Mouse (Mus musculus): ENCODE data around the gene Pax3. TPM values are rescaled to one million over a fixed set of nuclear protein-coding genes. Genes with fewer than 3 reads are reported as not detected.

Pax3 gene
- polyA plus RNA-seq, 1 experiment from 2014 or later = not detected

- H3K4me2 ChIP-seq = no peak overlapping the region
- no peak for ATAC-seq (replicated peaks; ENCODE audit: low FRiP score)
- H3K27ac ChIP-seq = no peak overlapping the region
- H3K4me1 ChIP-seq = no peaks in the 10 kb centered on the region
- no peaks in the 10 kb centered on the region for H3K36me3 ChIP-seq
- no peaks in the 10 kb centered on the region for H3K9me3 ChIP-seq (replicated peaks)
- H3K4me3 ChIP-seq (replicated peaks) = no peak overlapping the region
- 80% methylated on average over 3 of the region's 3 CpGs for WGBS
- H3K27me3 ChIP-seq = peaks cover 80% of the 10 kb centered on the region
- H3K9ac ChIP-seq = no peak overlapping the region
Observed at GRCm38 (mm10) chr1:78116046-78116445, 80.9 kb downstream of the Pax3 start.

GRCm38 (mm10) chr1:78110311-78110710, 86.6 kb downstream of the Pax3 start:
- Histone ChIP-seq H3K27ac (no peak overlapping the region), H3K4me1 (no peaks in the 10 kb centered on the region), H3K9ac (no peak overlapping the region), H3K4me3 (replicated peaks) (no peak overlapping the region), H3K4me2 (no peak overlapping the region), H3K9me3 (replicated peaks) (no peaks in the 10 kb centered on the region), H3K36me3 (no peaks in the 10 kb centered on the region), H3K27me3 (peaks cover 62% of the 10 kb centered on the region)
- no peak for ATAC-seq (replicated peaks; ENCODE audit: low FRiP score)
- 11% methylated on average over 6 of the region's 6 CpGs for WGBS

DNA sequence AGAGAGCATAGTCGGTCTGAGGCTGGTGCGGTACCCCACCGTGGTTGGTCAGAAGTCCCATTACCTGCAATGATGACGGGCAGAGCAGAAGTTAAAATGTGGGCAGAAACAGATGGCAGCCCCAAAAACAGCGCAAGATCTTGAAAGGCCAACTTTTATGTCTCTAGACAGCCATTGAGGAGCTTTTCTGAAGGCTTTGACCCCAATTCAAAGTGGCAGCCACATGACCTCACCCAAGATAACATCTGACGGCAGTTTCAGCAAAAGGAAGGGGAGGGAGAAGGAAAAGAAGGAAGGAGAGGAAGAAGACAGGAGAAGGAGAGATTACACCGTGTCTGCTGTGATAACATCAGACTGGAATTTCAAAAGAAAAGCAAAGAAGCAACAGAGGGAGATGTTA, 93.4 kb downstream of the Pax3 start:
- no peak overlapping the region for H3K4me3 ChIP-seq (replicated peaks)
- no peaks in the 10 kb centered on the region for H3K36me3 ChIP-seq
- no peak for ATAC-seq (replicated peaks; ENCODE audit: low FRiP score)
- H3K9me3 ChIP-seq (replicated peaks) = no peaks in the 10 kb centered on the region
- H3K4me1 ChIP-seq = no peaks in the 10 kb centered on the region
- peaks cover 35% of the 10 kb centered on the region for H3K27me3 ChIP-seq
- no peak overlapping the region for H3K9ac ChIP-seq
- 44% methylated on average over 7 of the region's 7 CpGs for WGBS
- no peak overlapping the region for H3K27ac ChIP-seq
- no peak overlapping the region for H3K4me2 ChIP-seq

GRCm38 (mm10) chr1:78093619-78094018, 103.3 kb downstream of the Pax3 start:
- no peaks in the 10 kb centered on the region for H3K9me3 ChIP-seq (replicated peaks)
- ATAC-seq (replicated peaks; ENCODE audit: low FRiP score) = no peak

DNA sequence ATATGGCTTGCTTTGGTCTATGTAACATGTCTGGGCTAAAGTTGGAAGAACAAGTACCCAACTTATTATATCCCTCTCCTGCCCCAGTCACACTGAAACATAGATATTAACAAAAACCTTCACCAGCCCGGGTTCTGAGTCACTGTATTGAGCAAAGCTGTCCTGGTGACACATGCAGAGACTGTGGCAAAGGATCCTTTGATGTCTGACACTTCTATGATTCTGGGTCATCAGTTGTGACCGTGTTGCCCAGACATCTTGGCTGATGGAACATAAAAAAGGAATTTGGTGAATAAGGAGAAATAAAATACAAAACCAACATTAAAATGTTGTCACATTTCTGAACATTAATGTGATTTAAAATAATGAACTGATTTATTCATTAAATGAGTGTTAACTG, 108.3 kb downstream of the Pax3 start:
- Histone ChIP-seq H3K9ac (no peak overlapping the region), H3K36me3 (no peaks in the 10 kb centered on the region), H3K4me3 (replicated peaks) (no peak overlapping the region), H3K27me3 (0 out of 2 replicates have a peak, but pooled peaks cover 2% of the 10 kb centered on the region), H3K4me2 (no peak overlapping the region), H3K27ac (no peak overlapping the region), H3K4me1 (no peaks in the 10 kb centered on the region), H3K9me3 (replicated peaks) (no peaks in the 10 kb centered on the region)
- 59% methylated on average over 2 of the region's 2 CpGs for WGBS
- no peak for ATAC-seq (replicated peaks; ENCODE audit: low FRiP score)

More at GRCm38 (mm10) chr1:78093619-78094018, 103.3 kb downstream of the Pax3 start:
- Histone ChIP-seq H3K9ac (no peak overlapping the region), H3K4me1 (no peaks in the 10 kb centered on the region), H3K36me3 (no peaks in the 10 kb centered on the region), H3K27ac (no peak overlapping the region), H3K27me3 (0 out of 2 replicates have a peak, but pooled peaks cover 12% of the 10 kb centered on the region), H3K4me3 (replicated peaks) (no peak overlapping the region), H3K4me2 (no peak overlapping the region)
- WGBS = 92% methylated on average over 4 of the region's 4 CpGs

GRCm38 (mm10) chr1:78081761-78082160, 115.2 kb downstream of the Pax3 start:
- Histone ChIP-seq H3K36me3 (no peaks in the 10 kb centered on the region), H3K4me2 (peak overlapping the region; percentile 59), H3K4me1 (peaks cover 4% of the 10 kb centered on the region; the same call in 1 of the 2 replicates), H3K9me3 (replicated peaks) (no peaks in the 10 kb centered on the region), H3K9ac (peak overlapping the region; percentile 9; the same call in 1 of the 2 replicates), H3K4me3 (replicated peaks) (peak overlapping the region; percentile 28), H3K27me3 (peaks cover 22% of the 10 kb centered on the region), H3K27ac (no peak overlapping the region)
- 9% methylated on average over 18 of the region's 18 CpGs for WGBS
- ATAC-seq (replicated peaks; ENCODE audit: low FRiP score) = no peak

DNA sequence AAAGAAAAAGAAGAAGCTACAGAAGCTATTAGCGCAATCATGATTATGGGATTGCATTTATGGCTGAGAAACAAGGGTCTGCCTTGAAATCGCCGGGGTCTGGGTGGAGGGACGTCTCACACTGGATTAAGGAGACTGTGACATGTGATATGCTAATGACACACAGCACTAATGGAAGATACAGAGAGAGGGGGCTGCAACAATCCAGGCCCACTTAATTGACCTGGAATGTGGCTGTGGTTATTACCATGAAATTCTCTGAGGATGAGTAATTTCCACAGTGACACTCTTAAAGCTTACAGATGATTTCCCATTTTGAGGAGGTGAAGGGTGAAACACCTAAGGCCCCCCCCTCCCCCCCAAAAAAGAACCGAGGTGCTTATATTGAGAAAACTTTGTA, 136.1 kb downstream of the Pax3 start:
- ATAC-seq (replicated peaks; ENCODE audit: low FRiP score) = no peak
- H3K36me3 ChIP-seq = no peaks in the 10 kb centered on the region
- no peak overlapping the region for H3K9ac ChIP-seq
- 61% methylated on average over 5 of the region's 5 CpGs for WGBS
- H3K27me3 ChIP-seq = no peaks in the 10 kb centered on the region
- H3K9me3 ChIP-seq (replicated peaks) = no peaks in the 10 kb centered on the region
- H3K4me3 ChIP-seq (replicated peaks) = no peak overlapping the region
- no peak overlapping the region for H3K4me2 ChIP-seq
- no peaks in the 10 kb centered on the region for H3K4me1 ChIP-seq
- no peak overlapping the region for H3K27ac ChIP-seq

DNA sequence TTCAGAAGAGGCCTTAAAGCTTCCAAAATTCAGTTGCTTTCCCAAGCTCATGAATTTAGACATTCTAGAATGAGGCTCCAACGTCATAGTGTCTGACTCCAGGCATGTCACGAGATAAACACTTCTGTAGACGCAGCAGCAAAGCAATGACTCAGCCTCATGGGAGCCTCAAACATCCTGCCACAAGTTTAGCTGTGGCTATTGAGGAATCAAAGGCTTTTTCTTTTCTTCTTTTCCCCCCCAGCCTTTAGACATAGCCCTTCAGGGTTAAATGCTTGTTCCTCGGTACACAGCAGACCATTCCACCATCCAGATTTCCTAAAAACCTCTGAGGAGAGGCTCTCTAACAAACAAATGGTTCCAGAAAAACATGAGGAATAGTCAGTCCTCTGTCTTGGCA, 139.0 kb downstream of the Pax3 start:
- no peaks in the 10 kb centered on the region for H3K27me3 ChIP-seq
- no peaks in the 10 kb centered on the region for H3K36me3 ChIP-seq
- no peaks in the 10 kb centered on the region for H3K4me1 ChIP-seq
- H3K27ac ChIP-seq = no peak overlapping the region
- ATAC-seq (replicated peaks; ENCODE audit: low FRiP score) = no peak
- no peak overlapping the region for H3K4me3 ChIP-seq (replicated peaks)
- no peak overlapping the region for H3K4me2 ChIP-seq
- H3K9ac ChIP-seq = no peak overlapping the region
- H3K9me3 ChIP-seq (replicated peaks) = no peaks in the 10 kb centered on the region
- WGBS = 70% methylated on average over 4 of the region's 4 CpGs

- no peaks in the 10 kb centered on the region for H3K27me3 ChIP-seq
- no peak overlapping the region for H3K27ac ChIP-seq
- H3K4me3 ChIP-seq (replicated peaks) = no peak overlapping the region
- no peak overlapping the region for H3K9ac ChIP-seq
- WGBS = 88% methylated on average over 6 of the region's 6 CpGs
- no peak overlapping the region for H3K4me2 ChIP-seq
- no peaks in the 10 kb centered on the region for H3K36me3 ChIP-seq
- no peak for ATAC-seq (replicated peaks; ENCODE audit: low FRiP score)
- no peaks in the 10 kb centered on the region for H3K4me1 ChIP-seq
- H3K9me3 ChIP-seq (replicated peaks) = no peaks in the 10 kb centered on the region
Observed at GRCm38 (mm10) chr1:78053677-78054076, 143.3 kb downstream of the Pax3 start.

Other genes starting within 250 kb of the Pax3 start
- gene Sgpp2, start 113.2 kb upstream of the Pax3 start, polyA plus RNA-seq (2015; fragmentation: Nextera tagmentation; extraction: Ambion mirVana) = 20.0 and 21.7 TPM in 2 replicates